Mouse (Mus musculus): Measurements from ENCODE around the gene Cep83. TPM values are rescaled to one million over a fixed set of nuclear protein-coding genes. Genes with fewer than 3 reads are reported as not detected.
"Not testable (repeated sequence)": the region's sequence is repeated elsewhere in the genome, so short reads cannot be mapped to it uniquely, and the experiment has no call there.

Gene Cep83
- polyA plus RNA-seq, 1 experiment from 2014 or later, result 21.9 TPM

- peak overlapping the region; percentile 58 for H3K27ac ChIP-seq
- H3K36me3 ChIP-seq (ENCODE audit: poor library complexity, severe bottlenecking), result no peaks in the 10 kb centered on the region
- no peak overlapping the region for H3K4me3 ChIP-seq
- 56% methylated on average over 3 of the region's 3 CpGs for WGBS
- H3K4me1 ChIP-seq, result peaks cover 18% of the 10 kb centered on the region
- H3K4me2 ChIP-seq, result no peak overlapping the region; the same call in 1 of the 2 replicates
- peak; percentile 85 for ATAC-seq
- no peaks in the 10 kb centered on the region for H3K27me3 ChIP-seq
- H3K9ac ChIP-seq, result no peak overlapping the region
- H3K9me3 ChIP-seq (replicated peaks), result no peaks in the 10 kb centered on the region
Measured at GRCm38 (mm10) chr10:94709622-94710319, 21.3 kb downstream of the Cep83 start.

DNA sequence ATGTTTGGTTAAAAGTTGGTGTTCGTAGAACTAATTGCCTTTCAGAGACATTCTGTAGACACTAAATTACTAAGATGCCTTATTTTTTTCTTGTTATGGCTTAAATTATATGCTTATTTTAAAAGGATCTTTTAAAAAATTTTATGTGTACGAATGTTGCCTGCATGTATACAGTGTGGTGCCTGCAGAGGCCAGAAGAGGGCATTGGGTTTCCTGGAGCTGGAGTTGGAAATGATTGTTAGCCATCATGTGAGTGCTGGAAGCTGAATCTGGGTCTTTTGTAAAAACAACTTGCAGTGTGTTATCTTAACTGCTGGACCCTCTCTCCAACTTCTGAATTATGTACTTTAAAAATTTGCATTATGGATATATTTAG, 21.9 kb downstream of the Cep83 start:
- Histone ChIP-seq H3K4me2 (no peak overlapping the region), H3K4me1 (peaks cover 18% of the 10 kb centered on the region), H3K4me3 (no peak overlapping the region), H3K36me3 (ENCODE audit: poor library complexity, severe bottlenecking) (no peaks in the 10 kb centered on the region), H3K27ac (peak overlapping the region; percentile 58), H3K27me3 (no peaks in the 10 kb centered on the region), H3K9me3 (replicated peaks) (no peaks in the 10 kb centered on the region), H3K9ac (no peak overlapping the region)
- WGBS, result 74% methylated on average over 2 of the region's 2 CpGs
- ATAC-seq, result peak; percentile 45; the same call in 1 of the 2 replicates

- Histone ChIP-seq H3K9me3 (replicated peaks) (no peaks in the 10 kb centered on the region), H3K4me1 (no peaks in the 10 kb centered on the region), H3K27ac (no peak overlapping the region), H3K4me2 (no peak overlapping the region), H3K9ac (no peak overlapping the region), H3K36me3 (ENCODE audit: poor library complexity, severe bottlenecking) (peaks cover 12% of the 10 kb centered on the region), H3K4me3 (no peak overlapping the region), H3K27me3 (no peaks in the 10 kb centered on the region)
- no peak for ATAC-seq
- 91% methylated on average over 6 of the region's 6 CpGs for WGBS
Measured at GRCm38 (mm10) chr10:94720300-94720699, 31.8 kb downstream of the Cep83 start.

GRCm38 (mm10) chr10:94728053-94728452, 39.6 kb downstream of the Cep83 start:
- H3K9me3 ChIP-seq (replicated peaks); H3K36me3 ChIP-seq (ENCODE audit: poor library complexity, severe bottlenecking); H3K9ac ChIP-seq; ATAC-seq; H3K27me3 ChIP-seq; H3K4me1 ChIP-seq; H3K27ac ChIP-seq; H3K4me2 ChIP-seq; H3K4me3 ChIP-seq: not testable (repeated sequence)
- 92% methylated on average over 2 of the region's 2 CpGs for WGBS

- 92% methylated on average over 3 of the region's 3 CpGs for WGBS
- H3K9me3 ChIP-seq (replicated peaks), result no peaks in the 10 kb centered on the region
- no peaks in the 10 kb centered on the region for H3K4me1 ChIP-seq
- H3K9ac ChIP-seq, result no peak overlapping the region
- no peak overlapping the region for H3K4me3 ChIP-seq
- no peak overlapping the region for H3K4me2 ChIP-seq
- no peak overlapping the region for H3K27ac ChIP-seq
- no peak for ATAC-seq
- no peaks in the 10 kb centered on the region for H3K27me3 ChIP-seq
- 0 out of 2 replicates have a peak, but pooled peaks cover 6% of the 10 kb centered on the region for H3K36me3 ChIP-seq (ENCODE audit: poor library complexity, severe bottlenecking)
Measured at GRCm38 (mm10) chr10:94730445-94730844, 42.0 kb downstream of the Cep83 start.

- Histone ChIP-seq H3K4me1 (peaks cover 9% of the 10 kb centered on the region; the same call in 1 of the 2 replicates), H3K36me3 (ENCODE audit: poor library complexity, severe bottlenecking) (no peaks in the 10 kb centered on the region), H3K27me3 (no peaks in the 10 kb centered on the region), H3K4me2 (no peak overlapping the region), H3K9me3 (replicated peaks) (no peaks in the 10 kb centered on the region), H3K27ac (no peak overlapping the region), H3K9ac (no peak overlapping the region), H3K4me3 (no peak overlapping the region)
- ATAC-seq, result no peak
- 92% methylated on average over 3 of the region's 3 CpGs for WGBS
Measured at GRCm38 (mm10) chr10:94734829-94735228, 46.4 kb downstream of the Cep83 start.

DNA sequence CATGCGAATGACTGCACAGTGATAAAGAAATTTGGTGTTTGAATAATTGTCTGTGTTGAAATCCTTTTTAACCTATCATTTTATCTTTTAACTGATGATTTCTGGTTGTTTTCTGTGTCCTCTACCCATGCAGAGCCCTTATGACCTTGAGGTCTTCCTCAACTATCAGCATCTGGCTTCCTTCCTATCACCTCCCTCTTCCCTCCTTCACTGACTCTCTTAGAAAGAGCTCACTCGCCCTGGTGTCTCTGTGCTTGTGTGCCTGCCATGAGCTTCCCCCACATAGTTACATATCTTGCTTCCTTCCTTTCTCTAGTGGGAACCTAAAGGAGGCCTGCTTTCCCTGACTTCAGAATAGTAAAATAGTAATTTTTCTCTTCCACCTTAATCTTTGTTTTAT, 51.8 kb downstream of the Cep83 start:
- WGBS, result 88% methylated on average over 2 of the region's 2 CpGs
- ATAC-seq, result no peak

GRCm38 (mm10) chr10:94741459-94741858, 53.0 kb downstream of the Cep83 start:
- H3K27me3 ChIP-seq, result no peaks in the 10 kb centered on the region
- 95% methylated on average over 3 of the region's 3 CpGs for WGBS
- no peak overlapping the region for H3K9ac ChIP-seq
- H3K36me3 ChIP-seq (ENCODE audit: poor library complexity, severe bottlenecking), result no peaks in the 10 kb centered on the region
- no peak overlapping the region for H3K4me2 ChIP-seq
- no peaks in the 10 kb centered on the region for H3K9me3 ChIP-seq (replicated peaks)
- no peak overlapping the region for H3K27ac ChIP-seq
- H3K4me1 ChIP-seq, result peaks cover 9% of the 10 kb centered on the region; the same call in 1 of the 2 replicates
- no peak overlapping the region for H3K4me3 ChIP-seq
- ATAC-seq, result no peak

More for the DNA sequence above, 51.8 kb downstream of the Cep83 start:
- Histone ChIP-seq H3K4me1 (peaks cover 9% of the 10 kb centered on the region; the same call in 1 of the 2 replicates), H3K4me2 (no peak overlapping the region), H3K9me3 (replicated peaks) (no peaks in the 10 kb centered on the region), H3K4me3 (no peak overlapping the region), H3K27ac (no peak overlapping the region), H3K36me3 (ENCODE audit: poor library complexity, severe bottlenecking) (no peaks in the 10 kb centered on the region), H3K27me3 (no peaks in the 10 kb centered on the region), H3K9ac (no peak overlapping the region)

- Histone ChIP-seq H3K4me1 (no peaks in the 10 kb centered on the region), H3K36me3 (ENCODE audit: poor library complexity, severe bottlenecking) (peaks cover 3% of the 10 kb centered on the region; the same call in 1 of the 2 replicates), H3K9ac (no peak overlapping the region), H3K9me3 (replicated peaks) (no peaks in the 10 kb centered on the region), H3K4me3 (no peak overlapping the region), H3K4me2 (no peak overlapping the region), H3K27me3 (no peaks in the 10 kb centered on the region), H3K27ac (no peak overlapping the region)
- WGBS, result 81% methylated on average over 2 of the region's 2 CpGs
- ATAC-seq, result no peak
Measured at GRCm38 (mm10) chr10:94747011-94747410, 58.6 kb downstream of the Cep83 start.

- H3K27me3 ChIP-seq, result no peaks in the 10 kb centered on the region
Measured at GRCm38 (mm10) chr10:94771496-94771895, 83.0 kb downstream of the Cep83 start.

GRCm38 (mm10) chr10:94777576-94777975, 89.1 kb downstream of the Cep83 start:
- Histone ChIP-seq H3K9me3 (replicated peaks) (no peaks in the 10 kb centered on the region), H3K9ac (no peak overlapping the region), H3K36me3 (ENCODE audit: poor library complexity, severe bottlenecking) (peaks cover 8% of the 10 kb centered on the region; the same call in 1 of the 2 replicates), H3K4me2 (no peak overlapping the region), H3K4me1 (no peaks in the 10 kb centered on the region), H3K4me3 (no peak overlapping the region), H3K27ac (no peak overlapping the region), H3K27me3 (no peaks in the 10 kb centered on the region)
- no peak for ATAC-seq
- 95% methylated on average over 3 of the region's 3 CpGs for WGBS

More at GRCm38 (mm10) chr10:94771496-94771895, 83.0 kb downstream of the Cep83 start:
- Histone ChIP-seq H3K9me3 (replicated peaks) (no peaks in the 10 kb centered on the region), H3K4me1 (no peaks in the 10 kb centered on the region), H3K27ac (no peak overlapping the region), H3K9ac (no peak overlapping the region), H3K4me2 (no peak overlapping the region), H3K4me3 (no peak overlapping the region), H3K36me3 (ENCODE audit: poor library complexity, severe bottlenecking) (0 out of 2 replicates have a peak, but pooled peaks cover 3% of the 10 kb centered on the region)
- 70% methylated on average over 3 of the region's 3 CpGs for WGBS
- ATAC-seq, result no peak

DNA sequence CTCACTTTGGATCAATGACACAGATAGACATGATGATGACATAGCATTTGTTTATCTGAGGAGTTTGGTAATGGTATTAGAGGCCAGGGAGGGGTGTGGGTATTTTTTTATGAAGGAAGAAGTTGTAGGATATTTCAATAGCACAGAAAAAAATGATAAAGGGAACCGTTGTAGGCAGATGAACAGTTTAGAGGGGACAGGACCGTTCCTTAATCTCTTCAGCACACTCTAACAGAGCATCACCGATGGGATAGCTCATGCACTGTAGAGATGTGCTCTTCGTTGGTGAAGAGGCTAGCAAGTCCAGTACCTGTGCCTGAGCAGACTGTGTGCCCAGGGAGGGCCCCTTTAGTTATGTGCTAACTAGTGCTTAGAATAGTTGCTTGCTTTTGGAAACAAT, 90.9 kb downstream of the Cep83 start:
- 98% methylated on average over 4 of the region's 4 CpGs for WGBS
- H3K36me3 ChIP-seq (ENCODE audit: poor library complexity, severe bottlenecking), result peaks cover 8% of the 10 kb centered on the region; the same call in 1 of the 2 replicates
- H3K9ac ChIP-seq, result no peak overlapping the region
- no peak overlapping the region for H3K27ac ChIP-seq
- H3K27me3 ChIP-seq, result no peaks in the 10 kb centered on the region
- ATAC-seq, result no peak
- no peak overlapping the region for H3K4me3 ChIP-seq
- H3K4me1 ChIP-seq, result no peaks in the 10 kb centered on the region
- no peaks in the 10 kb centered on the region for H3K9me3 ChIP-seq (replicated peaks)
- H3K4me2 ChIP-seq, result no peak overlapping the region

All from forebrain, embryonic 13.5 days (tissue).